Mouse (Mus musculus): ENCODE measurements at regions not wholly inside any gene's neighbourhood (a gene's known extent, or its start where the extent isn't known, plus 50 kb on each side); places are given as distances from the start of the nearest gene placed in this dataset.
"Not testable (repeated sequence)": the region's sequence is repeated elsewhere in the genome, so short reads cannot be mapped to it uniquely, and the experiment has no call there.

- TF ChIP-seq POLR2A (IDR thresholded peaks at IDR 0.05; ENCODE audit: insufficient read depth, low read length); CTCF (IDR thresholded peaks at IDR 0.05; ENCODE audit: low read depth, low read length); EP300 (IDR thresholded peaks at IDR 0.05; ENCODE audit: insufficient read depth, low read depth, low read length): not testable (repeated sequence)
Measured at GRCm38 (mm10) chr17:13442229-13442628, 87.9 kb downstream of the Tcp10c start.

Measured in ES-Bruce4 (cell line).